Mouse (Mus musculus) hematopoietic stem cell, adult 5-6 weeks (primary cell): ENCODE results near the gene Gm20772. TPM values are rescaled to one million over a fixed set of nuclear protein-coding genes. Genes with fewer than 3 reads are reported as not detected.
"Not testable (repeated sequence)": the region's sequence is repeated elsewhere in the genome, so short reads cannot be mapped to it uniquely, and the experiment has no call there.

ENCODE experiments used
- ATAC-seq, 2 experiments: fragments of 125-278 bp in 1 of 2; replicated peaks in 1 of 2; 2 replicates each; pipeline ENCODE4 v1.8.0; 2016 to 2017; ENCODE audit warnings: inconsistent platforms in 2 of 2, mild to moderate bottlenecking in 2 of 2, moderate number of reproducible peaks in 2 of 2, low read depth in 1 of 2, moderate TSS enrichment in 1 of 2; ENCODE audit not compliant: low FRiP score in 2 of 2, poor library complexity in 2 of 2, severe bottlenecking in 2 of 2, insufficient read depth in 1 of 2, low TSS enrichment in 1 of 2
- total RNA-seq: library from RNA; stranded (forward); fragments of 172-1452, 232-1000 nt; gene quantifications from 2 replicates; pipeline ENCODE4 v1.2.3, GENCODE M21; 2017

Gm20772 gene
- total RNA-seq, result not detected in 2 replicates

GRCm38 (mm10) chrY:17874441-17874840 lies at the start of gene Gm20772, which contains the start of gene Gm20831:
TSS of gene Gm20772 (plus strand) at chrY:17874741.
TSS of gene Gm20831 (plus strand) at chrY:17874741.
- not testable (repeated sequence) for ATAC-seq

DNA sequence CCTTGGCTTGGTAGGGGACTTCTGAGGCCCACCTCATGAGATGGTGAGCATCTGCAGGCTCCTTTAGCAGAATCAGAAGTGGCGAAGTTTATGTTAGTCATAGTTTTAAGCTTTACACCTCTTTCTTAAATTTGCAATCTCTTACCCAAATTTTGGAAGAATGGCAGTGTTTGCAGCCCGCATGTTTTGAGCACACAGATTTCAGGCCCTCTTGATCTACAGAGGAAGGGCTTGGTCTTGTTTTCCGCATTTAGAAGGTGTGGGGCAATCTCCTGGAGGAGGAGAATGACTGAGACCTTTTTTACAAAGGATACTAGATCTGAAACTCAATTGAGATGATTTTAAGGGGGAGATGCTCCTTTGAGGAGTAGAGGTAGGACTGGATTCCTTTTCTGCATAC lies 28.4 kb upstream of the Gm20772 start, which contains the start of gene Gm21904:
TSS of gene Gm21904 (minus strand) at position 101 of the 400 bp plus-strand sequence.
- not testable (repeated sequence) for ATAC-seq

Other genes starting within 250 kb of the Gm20772 start
- gene Gm21904, start 28.5 kb upstream of the Gm20772 start, total RNA-seq, result not detected in 2 replicates
- gene Gm20831, start within 50 bp of the Gm20772 start, total RNA-seq, result not detected in 2 replicates
- gene Srsy, start 62.6 kb downstream of the Gm20772 start, total RNA-seq, result not detected in 2 replicates
- gene Gm21764, start 187.1 kb downstream of the Gm20772 start, total RNA-seq, result not detected in 2 replicates
- gene Ssty1, start 214.4 kb downstream of the Gm20772 start, total RNA-seq, result not detected in 2 replicates